Mouse (Mus musculus) limb, embryonic 11.5 days (tissue): ENCODE data around the gene Smg9. TPM values are rescaled to one million over a fixed set of nuclear protein-coding genes. Genes with fewer than 3 reads are reported as not detected.
A peak's percentile ranks its signal among the peaks of the same experiment; 100 is the strongest.
"Not testable (repeated sequence)": the region's sequence is repeated elsewhere in the genome, so short reads cannot be mapped to it uniquely, and the experiment has no call there.

Experiments
- ATAC-seq: fragments of 200-750 bp; cut with Nextera tagmentation; 2 replicates; pipeline ENCODE4 v1.8.0; 2017; ENCODE audit warnings: low read depth; ENCODE audit not compliant: insufficient number of reproducible peaks, low FRiP score, low TSS enrichment
- DNase-seq: peaks from one replicate; pipeline ENCODE4 v3.0.0-alpha.2; 2015; ENCODE audit warnings: low spot score
- H3K27ac ChIP-seq: fragments of 300-500 bp; sonication (generic); replicated peaks from 2 replicates; pipeline ENCODE4 v1.5.1; 2014; ENCODE audit warnings: low read depth, mild to moderate bottlenecking, low read length
- H3K27me3 ChIP-seq: fragments of 300-500 bp; sonication (generic); 2 replicates; pipeline ENCODE4 v1.6.1; 2014; ENCODE audit warnings: mild to moderate bottlenecking, low read length, mixed read lengths; ENCODE audit not compliant: control insufficient read depth, insufficient read depth
- H3K36me3 ChIP-seq: fragments of 300-500 bp; sonication (generic); 2 replicates; pipeline ENCODE4 v1.6.1; 2014; ENCODE audit warnings: mild to moderate bottlenecking, low read length, moderate library complexity, mixed read lengths; ENCODE audit not compliant: control insufficient read depth, insufficient read depth
- H3K4me1 ChIP-seq: fragments of 300-500 bp; sonication (generic); 2 replicates; pipeline ENCODE4 v1.6.1; 2014; ENCODE audit warnings: low read length, mixed read lengths; ENCODE audit not compliant: control insufficient read depth, insufficient read depth
- H3K4me2 ChIP-seq: fragments of 300-500 bp; sonication (generic); 2 replicates; pipeline ENCODE4 v1.6.1; 2014; ENCODE audit warnings: low read depth, mild to moderate bottlenecking, moderate library complexity; ENCODE audit not compliant: severe bottlenecking
- H3K4me3 ChIP-seq: fragments of 300-500 bp; sonication (generic); 2 replicates; pipeline ENCODE4 v1.5.1; 2014; ENCODE audit warnings: low read depth, low read length
- H3K9ac ChIP-seq: fragments of 300-500 bp; sonication (generic); 2 replicates; pipeline ENCODE4 v1.6.1; 2014; ENCODE audit warnings: mild to moderate bottlenecking, low read length
- H3K9me3 ChIP-seq: fragments of 300-500 bp; sonication (generic); 2 replicates; pipeline ENCODE4 v1.6.1; 2016; ENCODE audit warnings: low read length; ENCODE audit not compliant: control insufficient read depth
- WGBS: fragments of 180-500 bp; shearing (Covaris S2); extraction: QIAGEN DNeasy Blood & Tissue Kit; methylation state at CpG from one replicate; pipeline ENCODE4 v1.1.7; 2014; 5-methylcytosine and 5-hydroxymethylcytosine counted together
- polyA plus RNA-seq: library from polyadenylated mRNA; unstranded; fragments of >200 nt; fragmentation: Nextera tagmentation; extraction: Ambion mirVana; gene quantifications from 2 replicates; pipeline ENCODE4 v1.2.1, GENCODE M21; 2014

Smg9 gene
- polyA plus RNA-seq, 1 experiment from 2014 or later, result 20.2 TPM

- Histone ChIP-seq H3K27me3 (no peaks in the 10 kb centered on the region), H3K4me2 (no peak overlapping the region), H3K4me3 (no peak overlapping the region), H3K9me3 (no peaks in the 10 kb centered on the region), H3K4me1 (peaks cover 25% of the 10 kb centered on the region), H3K27ac (peak overlapping the region; percentile 65), H3K36me3 (no peaks in the 10 kb centered on the region), H3K9ac (no peak overlapping the region)
- no peak for ATAC-seq
- no peak for DNase-seq
- 90% methylated on average over 2 of the region's 3 CpGs for WGBS
Measured at GRCm38 (mm10) chr7:24394054-24394453, 5.4 kb upstream of the Smg9 start.

GRCm38 (mm10) chr7:24394475-24395161 is 4.8 kb upstream of the Smg9 start:
- Histone ChIP-seq H3K9me3 (no peaks in the 10 kb centered on the region), H3K4me2 (no peak overlapping the region), H3K36me3 (no peaks in the 10 kb centered on the region), H3K27me3 (no peaks in the 10 kb centered on the region), H3K4me1 (peaks cover 23% of the 10 kb centered on the region), H3K9ac (no peak overlapping the region), H3K4me3 (no peak overlapping the region), H3K27ac (peak overlapping the region; percentile 65)
- peak; percentile 65 for DNase-seq
- WGBS, result 45% methylated on average over 15 of the region's 15 CpGs
- peak; percentile 5; the same call in 1 of the 2 replicates for ATAC-seq

GRCm38 (mm10) chr7:24396832-24397231 is 2.6 kb upstream of the Smg9 start:
- Histone ChIP-seq H3K36me3 (no peaks in the 10 kb centered on the region), H3K4me3 (no peak overlapping the region), H3K4me1 (peaks cover 11% of the 10 kb centered on the region), H3K27ac (no peak overlapping the region), H3K27me3 (no peaks in the 10 kb centered on the region), H3K9ac (no peak overlapping the region), H3K4me2 (no peak overlapping the region), H3K9me3 (no peaks in the 10 kb centered on the region)
- WGBS, result 83% methylated on average over 11 of the region's 11 CpGs
- no peak for ATAC-seq
- no peak for DNase-seq

GRCm38 (mm10) chr7:24398364-24398913 is 980 bp upstream of the Smg9 start:
- H3K27ac ChIP-seq, result no peak overlapping the region
- peaks cover 3% of the 10 kb centered on the region; the same call in 1 of the 2 replicates for H3K9me3 ChIP-seq
- H3K27me3 ChIP-seq, result no peaks in the 10 kb centered on the region
- WGBS, result 97% methylated on average over 8 of the region's 8 CpGs
- ATAC-seq, result no peak
- H3K4me2 ChIP-seq, result no peak overlapping the region
- H3K9ac ChIP-seq, result no peak overlapping the region
- no peak for DNase-seq
- H3K4me3 ChIP-seq, result no peak overlapping the region
- peaks cover 11% of the 10 kb centered on the region for H3K4me1 ChIP-seq
- H3K36me3 ChIP-seq, result peaks cover 2% of the 10 kb centered on the region

- H3K36me3 ChIP-seq, result peaks cover 5% of the 10 kb centered on the region
- H3K4me1 ChIP-seq, result peaks cover 2% of the 10 kb centered on the region
- H3K9me3 ChIP-seq, result peaks cover 3% of the 10 kb centered on the region; the same call in 1 of the 2 replicates
- DNase-seq (no peak), ATAC-seq (peak; percentile 36; the same call in 1 of the 2 replicates)
- peak overlapping the region; percentile 71 for H3K9ac ChIP-seq
- H3K4me2 ChIP-seq, result peak overlapping the region; percentile 51
- peak overlapping the region; percentile 3; the same call in 1 of the 2 replicates for H3K27ac ChIP-seq
- peak overlapping the region; percentile 49 for H3K4me3 ChIP-seq
- no peaks in the 10 kb centered on the region for H3K27me3 ChIP-seq
- WGBS, result 22% methylated on average over 3 of the region's 3 CpGs
Measured at GRCm38 (mm10) chr7:24400082-24400452, 648 bp downstream of the Smg9 start.

- H3K4me3 ChIP-seq, H3K4me1 ChIP-seq, H3K27me3 ChIP-seq, DNase-seq, H3K9me3 ChIP-seq, H3K27ac ChIP-seq, H3K9ac ChIP-seq, ATAC-seq, H3K4me2 ChIP-seq, H3K36me3 ChIP-seq: not testable (repeated sequence)
- WGBS, result 93% methylated on average over 4 of the region's 4 CpGs
Measured at GRCm38 (mm10) chr7:24400489-24400888, 1.1 kb downstream of the Smg9 start.

GRCm38 (mm10) chr7:24402851-24403250 is 3.4 kb downstream of the Smg9 start:
- no peak overlapping the region for H3K4me2 ChIP-seq
- WGBS, result 99% methylated on average over 9 of the region's 9 CpGs
- H3K27me3 ChIP-seq, result no peaks in the 10 kb centered on the region
- ATAC-seq (no peak), DNase-seq (peak; percentile 44)
- no peak overlapping the region for H3K4me3 ChIP-seq
- peaks cover 12% of the 10 kb centered on the region for H3K36me3 ChIP-seq
- peaks cover 5% of the 10 kb centered on the region for H3K4me1 ChIP-seq
- peaks cover 3% of the 10 kb centered on the region; the same call in 1 of the 2 replicates for H3K9me3 ChIP-seq
- H3K9ac ChIP-seq, result no peak overlapping the region
- no peak overlapping the region for H3K27ac ChIP-seq

GRCm38 (mm10) chr7:24405649-24406048 is 6.2 kb downstream of the Smg9 start:
- 94% methylated on average over 13 of the region's 13 CpGs for WGBS
- no peak overlapping the region for H3K9ac ChIP-seq
- H3K36me3 ChIP-seq, result peaks cover 14% of the 10 kb centered on the region
- H3K27me3 ChIP-seq, result no peaks in the 10 kb centered on the region
- DNase-seq, result no peak
- H3K4me3 ChIP-seq, result no peak overlapping the region
- no peak overlapping the region for H3K27ac ChIP-seq
- peaks cover 3% of the 10 kb centered on the region; the same call in 1 of the 2 replicates for H3K9me3 ChIP-seq
- H3K4me2 ChIP-seq, result no peak overlapping the region
- peaks cover 5% of the 10 kb centered on the region for H3K4me1 ChIP-seq
- ATAC-seq, result no peak
